Mouse (Mus musculus) brown adipose tissue, adult 24 weeks (tissue): ENCODE results near the gene Olfr917. TPM values are rescaled to one million over a fixed set of nuclear protein-coding genes. Genes with fewer than 3 reads are reported as not detected.

Source experiments
- H3K27ac ChIP-seq: fragments of 200-500 bp; replicated peaks from 2 replicates; pipeline ENCODE4 v1.5.1; 2012; ENCODE audit warnings: low read depth, mild to moderate bottlenecking, low read length
- H3K4me1 ChIP-seq: fragments of 200-500 bp; 2 replicates; pipeline ENCODE4 v1.6.1; 2012; ENCODE audit warnings: low read length, mixed read lengths; ENCODE audit not compliant: control insufficient read depth, insufficient read depth, insufficient read length
- H3K4me3 ChIP-seq: fragments of 200-500 bp; 2 replicates; pipeline ENCODE4 v1.5.1; 2012; ENCODE audit warnings: low read depth, mild to moderate bottlenecking, low read length, moderate library complexity; ENCODE audit not compliant: insufficient read depth
- polyA plus RNA-seq: library from polyadenylated mRNA; stranded (reverse); fragments of >200 nt; gene quantifications from 2 replicates; pipeline ENCODE4 v1.2.4, GENCODE M21; 2012; ENCODE audit not compliant: missing spikeins, insufficient read depth, insufficient read length

Gene Olfr917
- not detected in 2 replicates for polyA plus RNA-seq

DNA sequence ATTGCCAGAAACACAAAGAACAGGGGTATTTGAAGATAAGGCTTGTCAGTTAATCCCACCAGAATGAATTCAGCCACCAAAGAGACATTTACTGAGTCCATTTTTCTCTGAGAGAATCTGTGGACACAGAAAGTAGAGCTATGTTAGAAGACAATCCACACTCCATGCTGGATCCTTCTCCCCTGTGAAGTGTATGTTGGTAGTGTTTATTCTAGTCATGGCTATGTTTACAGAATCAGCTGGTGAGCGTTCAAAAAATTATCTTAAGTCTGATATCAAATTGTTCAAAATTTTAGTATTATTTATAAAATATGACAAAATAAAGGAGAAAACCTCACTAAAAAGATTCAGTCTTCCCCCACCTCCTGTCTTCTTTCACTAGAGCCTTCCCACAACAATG is at the start of gene Olfr917:
TSS of gene Olfr917 (minus strand) at position 101 of the 400 bp plus-strand sequence.
- H3K4me3 ChIP-seq: no peak within 1 kb of the TSS
- no peaks in the 10 kb centered on the region for H3K4me1 ChIP-seq
- no peak within 1 kb of the TSS for H3K27ac ChIP-seq

DNA sequence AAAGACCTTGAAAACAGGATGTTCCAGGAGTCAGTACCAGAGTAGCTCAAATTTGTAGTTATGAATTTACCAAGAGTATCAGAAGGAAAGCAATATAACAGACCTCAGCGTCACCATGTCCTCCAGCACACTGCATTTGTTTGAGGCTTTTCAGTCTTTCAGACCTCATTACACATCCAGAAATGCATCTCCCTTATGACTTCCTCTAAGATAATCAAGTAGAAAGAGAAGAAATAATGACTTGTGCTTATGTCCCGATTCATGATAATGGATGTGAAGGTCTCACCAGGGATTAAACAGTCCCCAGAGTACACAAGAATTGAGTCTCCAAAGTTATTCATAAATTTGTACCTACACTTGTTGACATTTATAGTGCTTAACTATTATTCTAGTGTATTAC is 8.9 kb upstream of the Olfr917 start, which contains the start of gene Olfr918:
TSS of gene Olfr918 (minus strand) at position 101 of the 400 bp plus-strand sequence.
- no peak within 1 kb of the TSS for H3K27ac ChIP-seq
- no peak within 1 kb of the TSS for H3K4me3 ChIP-seq
- no peaks in the 10 kb centered on the region for H3K4me1 ChIP-seq

GRCm38 (mm10) chr9:38672887-38673286 is 7.2 kb upstream of the Olfr917 start:
- Histone ChIP-seq H3K4me3 (no peak overlapping the region), H3K4me1 (no peaks in the 10 kb centered on the region), H3K27ac (no peak overlapping the region)

DNA sequence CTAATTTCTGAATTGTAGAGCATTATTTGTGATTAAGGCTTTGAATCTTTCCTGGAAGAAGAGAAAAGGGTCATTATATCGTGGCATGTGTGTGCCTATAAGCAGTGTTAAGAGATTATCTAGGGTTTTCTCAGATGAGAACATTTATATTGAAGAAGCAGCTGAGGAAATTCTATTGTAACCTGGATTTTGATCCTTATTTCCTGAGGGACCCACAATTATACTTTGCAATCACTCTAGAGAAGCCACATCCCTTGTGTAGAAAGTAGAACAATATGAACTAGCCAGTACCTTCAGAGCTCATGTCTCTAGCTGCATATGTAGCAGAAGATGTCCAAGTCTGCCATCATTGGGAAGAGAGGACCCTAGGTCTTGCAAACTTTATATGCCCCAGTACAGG is 5.9 kb downstream of the Olfr917 start, which contains the start of gene Olfr916:
TSS of gene Olfr916 (minus strand) at position 101 of the 400 bp plus-strand sequence.
- H3K4me3 ChIP-seq: no peak within 1 kb of the TSS
- no peak within 1 kb of the TSS for H3K27ac ChIP-seq
- H3K4me1 ChIP-seq: no peaks in the 10 kb centered on the region

DNA sequence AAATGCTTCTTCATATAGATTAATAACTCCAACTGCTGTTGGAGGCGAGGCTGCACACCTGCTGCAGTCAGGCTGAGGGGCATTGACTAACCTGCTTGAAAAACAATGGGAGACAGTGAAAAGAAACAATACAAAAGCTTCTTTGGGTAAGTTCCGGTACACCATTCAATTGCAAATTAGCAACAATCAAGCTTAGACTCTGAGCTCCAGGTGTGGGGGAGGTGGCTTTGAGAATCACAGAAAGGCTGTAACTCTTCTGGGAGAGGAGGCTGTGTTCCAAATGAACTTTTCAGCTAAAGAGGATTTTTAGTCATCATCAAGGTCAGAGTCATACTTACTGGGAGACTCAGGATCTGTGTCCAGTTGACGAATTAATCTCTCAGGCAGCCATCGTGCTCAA is 33.2 kb downstream of the Olfr917 start:
- H3K4me3 ChIP-seq: no peak overlapping the region
- no peaks in the 10 kb centered on the region for H3K4me1 ChIP-seq
- H3K27ac ChIP-seq: no peak overlapping the region

Other genes with a start within 250 kb of the Olfr917 start
- not detected in 2 replicates for gene Olfr901, start 236.4 kb downstream of the Olfr917 start, polyA plus RNA-seq
- not detected in 2 replicates for gene Olfr902, start 218.2 kb downstream of the Olfr917 start, polyA plus RNA-seq
- not detected in 2 replicates for gene Olfr904, start 202.7 kb downstream of the Olfr917 start, polyA plus RNA-seq
- gene Olfr905, start 194.7 kb downstream of the Olfr917 start, polyA plus RNA-seq: not detected in 2 replicates
- gene Olfr906, start 178.8 kb downstream of the Olfr917 start, polyA plus RNA-seq: not detected in 2 replicates
- not detected in 2 replicates for gene Olfr907, start 170.0 kb downstream of the Olfr917 start, polyA plus RNA-seq
- not detected in 2 replicates for gene Olfr911-ps1, start 144.3 kb downstream of the Olfr917 start, polyA plus RNA-seq
- not detected in 2 replicates for gene Olfr910, start 128.0 kb downstream of the Olfr917 start, polyA plus RNA-seq
- gene Olfr912, start 85.7 kb downstream of the Olfr917 start, polyA plus RNA-seq: not detected in 2 replicates
- not detected in 2 replicates for gene Olfr913, start 73.1 kb downstream of the Olfr917 start, polyA plus RNA-seq
- not detected in 2 replicates for gene Olfr914, start 60.7 kb downstream of the Olfr917 start, polyA plus RNA-seq
- gene Olfr916, start 6.0 kb downstream of the Olfr917 start, polyA plus RNA-seq: not detected in 2 replicates
- gene Olfr918, start 8.8 kb upstream of the Olfr917 start, polyA plus RNA-seq: not detected in 2 replicates
- not detected in 2 replicates for gene Olfr919, start 37.8 kb upstream of the Olfr917 start, polyA plus RNA-seq
- 28.3 and 35.4 TPM in 2 replicates for gene Vwa5a, start 52.4 kb upstream of the Olfr917 start, polyA plus RNA-seq
- not detected in 2 replicates for gene Olfr920, start 86.5 kb upstream of the Olfr917 start, polyA plus RNA-seq
- gene Olfr921, start 107.2 kb upstream of the Olfr917 start, polyA plus RNA-seq: not detected in 2 replicates
- not detected in 2 replicates for gene Olfr922, start 148.8 kb upstream of the Olfr917 start, polyA plus RNA-seq
- gene Olfr923, start 160.7 kb upstream of the Olfr917 start, polyA plus RNA-seq: not detected in 2 replicates
- not detected in 2 replicates for gene Olfr924, start 178.6 kb upstream of the Olfr917 start, polyA plus RNA-seq
- not detected in 2 replicates for gene Olfr26, start 189.2 kb upstream of the Olfr917 start, polyA plus RNA-seq
- not detected in 2 replicates for gene Olfr926, start 211.3 kb upstream of the Olfr917 start, polyA plus RNA-seq